Mouse (Mus musculus) heart, postnatal 0 days (tissue): Measurements from ENCODE around the gene Cdh1. TPM values are rescaled to one million over a fixed set of nuclear protein-coding genes. Genes with fewer than 3 reads are reported as not detected.
"Not testable (repeated sequence)": the region's sequence is repeated elsewhere in the genome, so short reads cannot be mapped to it uniquely, and the experiment has no call there.

Experiments used
- ATAC-seq: fragments of 200-750 bp; cut with Nextera tagmentation; 2 replicates; pipeline ENCODE4 v1.8.0; 2017; ENCODE audit warnings: low read depth, moderate number of reproducible peaks, moderate library complexity; ENCODE audit not compliant: insufficient read depth
- DNase-seq: peaks from one replicate; pipeline ENCODE4 v3.0.0-alpha.2; 2016; ENCODE audit warnings: low spot score
- H3K27ac ChIP-seq: fragments of 300-500 bp; sonication (generic); 2 replicates; pipeline ENCODE4 v1.5.1; 2014; ENCODE audit warnings: low read depth, mild to moderate bottlenecking
- H3K27me3 ChIP-seq: fragments of 300-500 bp; sonication (generic); 2 replicates; pipeline ENCODE4 v1.6.1; 2014; ENCODE audit warnings: low read length, mixed read lengths; ENCODE audit not compliant: control insufficient read depth, insufficient read depth
- H3K36me3 ChIP-seq: fragments of 300-500 bp; sonication (generic); replicated peaks from 2 replicates; pipeline ENCODE4 v1.6.1; 2014; ENCODE audit warnings: low read length, mixed read lengths; ENCODE audit not compliant: control insufficient read depth, insufficient read depth
- H3K4me1 ChIP-seq: fragments of 300-500 bp; sonication (generic); 2 replicates; pipeline ENCODE4 v1.6.1; 2014; ENCODE audit warnings: antibody characterized with exemption; ENCODE audit not compliant: control insufficient read depth, insufficient read depth
- H3K4me2 ChIP-seq: fragments of 300-500 bp; sonication (generic); 2 replicates; pipeline ENCODE4 v1.6.1; 2014; ENCODE audit warnings: low read depth, mild to moderate bottlenecking, low read length, moderate library complexity
- H3K4me3 ChIP-seq: fragments of 300-500 bp; sonication (generic); 2 replicates; pipeline ENCODE4 v1.5.1; 2014; ENCODE audit warnings: low read depth, low read length
- H3K9ac ChIP-seq: fragments of 300-500 bp; sonication (generic); replicated peaks from 2 replicates; pipeline ENCODE4 v1.6.1; 2014; ENCODE audit warnings: low read depth, low read length, mixed read lengths
- H3K9me3 ChIP-seq: fragments of 300-500 bp; sonication (generic); replicated peaks from 2 replicates; pipeline ENCODE4 v1.6.1; 2016; ENCODE audit warnings: low read length; ENCODE audit not compliant: control insufficient read depth
- CTCF ChIP-seq: IDR thresholded peaks from 2 replicates; pipeline ENCODE4 v1.5.1; 2016; ENCODE audit warnings: antibody characterized with exemption, control low read depth, low read depth
- EP300 ChIP-seq: IDR thresholded peaks from 2 replicates; pipeline ENCODE4 v1.6.1; 2016; ENCODE audit warnings: antibody characterized with exemption, low read depth
- WGBS: fragments of 180-500 bp; shearing (Covaris S2); extraction: QIAGEN DNeasy Blood & Tissue Kit; methylation state at CpG from one replicate; pipeline ENCODE4 v1.1.7; 2014; 5-methylcytosine and 5-hydroxymethylcytosine counted together
- polyA plus RNA-seq: library from polyadenylated mRNA; unstranded; fragments of >200 nt; fragmentation: Nextera tagmentation; extraction: Ambion mirVana; gene quantifications from 2 replicates; pipeline ENCODE4 v1.2.1, GENCODE M21; 2015
- total RNA-seq: library from RNA; depleted of rRNA; stranded (reverse); fragments of >200 nt; gene quantifications from 2 replicates; pipeline ENCODE4 v1.2.3, GENCODE M21; 2014; ENCODE audit warnings: low replicate concordance

Gene Cdh1
- total and polyA plus RNA-seq, 2 experiments from 2014 or later = 0.19 to 1.9 TPM

DNA sequence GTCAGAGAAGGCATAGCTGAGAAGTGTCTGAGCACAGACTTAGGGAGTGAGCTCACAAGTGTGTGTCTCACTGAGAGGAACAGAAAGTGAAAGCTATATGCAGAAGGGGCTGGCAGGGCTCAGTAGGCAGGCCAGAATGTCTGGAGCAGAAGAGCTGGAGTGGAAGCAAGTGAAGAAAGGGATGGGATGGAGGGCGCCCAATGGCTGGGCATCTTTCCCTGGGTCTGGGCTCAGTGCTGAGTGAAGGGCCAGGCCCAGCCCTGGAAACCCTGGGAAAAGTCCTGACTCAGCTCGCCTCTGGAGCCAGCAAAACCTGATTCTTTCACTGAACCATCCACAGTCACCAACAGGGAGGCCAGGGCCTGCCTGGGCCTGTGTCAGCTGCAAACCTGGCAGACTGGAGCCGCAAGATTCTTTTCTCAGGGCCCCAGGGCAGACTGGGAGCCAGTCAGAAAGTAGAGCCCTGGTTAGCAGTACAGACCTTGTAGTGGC lies 39.4 kb upstream of the Cdh1 start:
- no peak for ATAC-seq
- 83% methylated on average over 3 of the region's 3 CpGs for WGBS

DNA sequence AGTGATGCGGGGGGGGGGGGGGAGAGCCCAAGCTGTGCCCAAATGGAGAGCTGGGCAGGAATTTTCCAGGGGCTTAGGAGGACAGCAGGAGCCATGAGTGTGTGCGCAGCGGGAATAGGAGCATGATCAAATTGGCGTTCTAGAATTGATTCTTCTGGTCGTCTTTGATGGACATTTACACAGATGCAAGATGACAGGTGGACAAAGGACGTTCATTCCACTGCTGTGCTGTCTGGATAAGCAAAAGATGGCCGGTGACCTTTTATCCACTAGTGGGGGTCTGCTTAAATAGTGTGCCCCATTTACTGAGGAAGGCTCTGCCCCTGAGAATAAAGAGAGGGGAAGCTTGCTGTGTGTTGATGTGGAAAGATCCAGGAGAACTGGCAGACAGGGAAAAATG lies 34.1 kb upstream of the Cdh1 start:
- H3K27me3 ChIP-seq = no peaks in the 10 kb centered on the region
- no peaks in the 10 kb centered on the region for H3K9me3 ChIP-seq
- no peaks in the 10 kb centered on the region for H3K36me3 ChIP-seq
- no peaks in the 10 kb centered on the region for H3K4me1 ChIP-seq
- ATAC-seq (no peak), DNase-seq (no peak)
- H3K4me3 ChIP-seq = no peak overlapping the region
- H3K9ac ChIP-seq = no peak overlapping the region
- no peak overlapping the region for H3K4me2 ChIP-seq
- TF ChIP-seq EP300 (no peak), CTCF (no peak)
- no peak overlapping the region for H3K27ac ChIP-seq
- 73% methylated on average over 7 of the region's 7 CpGs for WGBS

More for the DNA sequence above, 39.4 kb upstream of the Cdh1 start:
- Histone ChIP-seq H3K4me2 (no peak overlapping the region), H3K9ac (no peak overlapping the region), H3K27ac (no peak overlapping the region), H3K36me3 (no peaks in the 10 kb centered on the region), H3K4me3 (no peak overlapping the region), H3K27me3 (no peaks in the 10 kb centered on the region), H3K9me3 (no peaks in the 10 kb centered on the region), H3K4me1 (no peaks in the 10 kb centered on the region)
- TF ChIP-seq EP300 (no peak), CTCF (no peak)
- DNase-seq = no peak

DNA sequence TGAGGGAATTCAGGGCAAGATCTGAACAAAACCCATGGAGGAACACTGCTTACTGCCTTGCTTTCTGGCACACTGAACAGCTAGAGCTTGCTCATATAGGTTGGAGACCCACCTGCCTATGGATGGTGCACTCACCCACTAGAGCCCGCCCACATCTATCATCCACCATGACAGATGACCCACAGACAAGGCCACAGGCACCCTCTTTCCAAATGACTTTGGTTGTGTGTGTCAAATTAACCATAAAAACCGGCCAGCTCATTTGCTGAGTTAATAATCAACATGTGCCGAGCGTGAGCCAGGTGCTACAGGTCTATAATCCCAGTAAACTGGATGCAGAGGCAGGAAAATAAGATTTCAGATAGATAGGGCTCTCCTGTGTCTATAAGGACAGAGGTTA lies 32.8 kb upstream of the Cdh1 start:
- TF ChIP-seq CTCF (no peak), EP300 (no peak)
- Histone ChIP-seq H3K9ac (no peak overlapping the region), H3K4me2 (no peak overlapping the region), H3K9me3 (no peaks in the 10 kb centered on the region), H3K27me3 (no peaks in the 10 kb centered on the region), H3K4me1 (no peaks in the 10 kb centered on the region), H3K4me3 (no peak overlapping the region), H3K27ac (no peak overlapping the region), H3K36me3 (no peaks in the 10 kb centered on the region)
- ATAC-seq (no peak), DNase-seq (no peak)
- 93% methylated on average over 4 of the region's 4 CpGs for WGBS

DNA sequence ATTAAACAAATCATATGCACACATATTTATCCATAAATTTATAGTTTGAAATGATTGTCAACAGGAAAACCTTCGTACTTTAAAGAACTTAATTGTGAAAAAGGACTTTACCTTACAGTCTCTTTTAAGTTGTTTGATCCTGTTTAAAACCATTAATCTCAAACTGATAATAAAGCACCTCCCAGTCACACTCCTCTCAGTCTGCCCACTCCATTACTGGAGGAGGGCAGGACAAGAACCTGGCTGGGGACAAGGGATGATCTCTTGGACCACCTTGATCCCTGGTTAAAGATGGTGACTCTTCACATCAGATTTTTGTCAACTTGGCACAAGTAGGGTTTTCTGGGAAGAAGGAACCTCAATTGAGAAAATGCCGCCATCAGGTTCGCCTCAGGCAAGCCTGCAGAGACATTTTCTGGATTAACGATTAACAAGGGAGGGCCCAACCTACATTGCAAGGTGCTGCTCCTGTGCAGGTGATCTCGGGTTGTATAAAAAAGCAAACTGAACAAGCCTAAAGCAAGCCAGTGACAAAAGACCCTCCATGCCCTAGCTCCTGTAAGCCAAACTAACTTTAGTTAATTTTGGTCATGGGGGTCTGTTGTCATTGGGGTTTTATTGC lies 31.5 kb upstream of the Cdh1 start:
- Histone ChIP-seq H3K9me3 (no peaks in the 10 kb centered on the region), H3K4me2 (no peak overlapping the region), H3K27ac (no peak overlapping the region), H3K9ac (no peak overlapping the region), H3K4me3 (no peak overlapping the region), H3K36me3 (no peaks in the 10 kb centered on the region), H3K4me1 (peaks cover 3% of the 10 kb centered on the region; the same call in 1 of the 2 replicates), H3K27me3 (no peaks in the 10 kb centered on the region)
- no peak for DNase-seq
- no peak for ATAC-seq
- TF ChIP-seq EP300 (no peak), CTCF (no peak)
- 84% methylated on average over 5 of the region's 5 CpGs for WGBS

DNA sequence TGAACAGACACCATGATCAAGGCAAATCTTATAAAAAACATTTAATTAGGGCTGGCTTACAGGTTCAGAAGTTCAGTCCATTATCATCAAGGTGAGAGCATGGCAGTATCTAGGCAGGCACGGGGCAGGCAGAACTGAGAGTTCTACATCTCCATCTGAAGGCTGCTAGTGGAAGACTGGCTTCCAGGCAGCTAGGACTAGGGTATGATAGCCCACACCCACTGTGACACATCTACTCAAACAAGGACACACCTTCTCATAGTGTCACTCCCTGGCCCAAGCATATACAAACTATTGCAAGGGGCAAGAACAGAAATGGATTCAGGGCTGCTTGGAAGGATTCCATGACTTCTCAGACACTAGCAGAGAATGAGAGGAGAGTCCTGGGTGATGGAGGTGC lies 31.0 kb upstream of the Cdh1 start:
- not testable (repeated sequence) for H3K36me3 ChIP-seq, DNase-seq, H3K27me3 ChIP-seq, H3K4me2 ChIP-seq, H3K9ac ChIP-seq, H3K27ac ChIP-seq, ATAC-seq, H3K9me3 ChIP-seq, H3K4me1 ChIP-seq, H3K4me3 ChIP-seq
- 60% methylated on average over 1 of the region's 1 CpGs for WGBS

DNA sequence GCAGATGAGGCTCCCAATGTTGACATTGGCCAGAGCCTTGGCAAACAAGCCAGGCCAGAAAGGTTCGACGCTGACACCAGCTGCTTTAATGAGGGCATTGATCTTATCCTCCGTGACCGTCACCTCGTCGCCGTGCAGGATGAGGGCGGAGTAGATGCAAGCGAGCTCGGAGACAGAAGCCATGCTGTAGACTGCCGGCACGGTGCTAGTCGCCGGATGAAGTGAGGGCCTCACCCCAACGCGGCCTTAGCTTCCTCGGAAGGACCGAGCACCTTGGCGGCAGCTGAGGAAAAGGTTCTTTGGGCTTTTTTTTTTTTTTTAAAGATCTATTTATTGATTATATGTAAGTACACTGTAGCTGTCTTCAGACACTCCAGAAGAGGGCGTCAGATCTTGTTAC lies 30.0 kb upstream of the Cdh1 start, which contains the start of gene Gm10073:
Gene Gm10073 (minus strand): TSS at position 294 of the 400 bp plus-strand sequence.
- H3K9me3 ChIP-seq, ATAC-seq, H3K27me3 ChIP-seq, H3K4me1 ChIP-seq, H3K36me3 ChIP-seq, H3K9ac ChIP-seq, H3K27ac ChIP-seq, H3K4me2 ChIP-seq, H3K4me3 ChIP-seq, DNase-seq: not testable (repeated sequence)
- 26% methylated on average over 19 of the region's 20 CpGs for WGBS
